Mouse (Mus musculus): ENCODE measurements at regions not wholly inside any gene's neighbourhood (a gene's known extent, or its start where the extent isn't known, plus 50 kb on each side); places are given as distances from the start of the nearest gene placed in this dataset.

DNA sequence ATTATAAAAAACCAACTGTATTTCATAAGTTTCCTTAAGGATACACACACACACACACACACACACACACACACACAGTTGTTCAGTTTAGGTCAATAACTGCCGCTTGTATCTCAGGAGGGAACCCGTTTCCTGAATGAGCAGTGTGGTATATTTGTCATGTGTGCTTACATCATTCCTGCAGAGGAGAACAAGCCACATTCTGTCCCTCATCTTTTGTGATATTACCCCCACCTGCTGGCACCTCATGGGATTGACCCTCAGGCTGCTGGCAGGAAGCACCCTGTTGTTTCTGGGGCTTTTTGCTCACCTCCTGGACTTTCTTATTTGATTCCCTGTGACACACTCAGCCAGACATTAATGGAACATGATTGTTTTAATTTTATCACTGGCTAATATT, 66.4 kb upstream of the Htr1a start:
- peak; percentile 38 for DNase-seq (ENCODE audit: low read depth, low spot score)

GRCm38 (mm10) chr13:105378587-105378986, 64.9 kb upstream of the Htr1a start:
- no peak for DNase-seq (ENCODE audit: low read depth, low spot score)

DNA sequence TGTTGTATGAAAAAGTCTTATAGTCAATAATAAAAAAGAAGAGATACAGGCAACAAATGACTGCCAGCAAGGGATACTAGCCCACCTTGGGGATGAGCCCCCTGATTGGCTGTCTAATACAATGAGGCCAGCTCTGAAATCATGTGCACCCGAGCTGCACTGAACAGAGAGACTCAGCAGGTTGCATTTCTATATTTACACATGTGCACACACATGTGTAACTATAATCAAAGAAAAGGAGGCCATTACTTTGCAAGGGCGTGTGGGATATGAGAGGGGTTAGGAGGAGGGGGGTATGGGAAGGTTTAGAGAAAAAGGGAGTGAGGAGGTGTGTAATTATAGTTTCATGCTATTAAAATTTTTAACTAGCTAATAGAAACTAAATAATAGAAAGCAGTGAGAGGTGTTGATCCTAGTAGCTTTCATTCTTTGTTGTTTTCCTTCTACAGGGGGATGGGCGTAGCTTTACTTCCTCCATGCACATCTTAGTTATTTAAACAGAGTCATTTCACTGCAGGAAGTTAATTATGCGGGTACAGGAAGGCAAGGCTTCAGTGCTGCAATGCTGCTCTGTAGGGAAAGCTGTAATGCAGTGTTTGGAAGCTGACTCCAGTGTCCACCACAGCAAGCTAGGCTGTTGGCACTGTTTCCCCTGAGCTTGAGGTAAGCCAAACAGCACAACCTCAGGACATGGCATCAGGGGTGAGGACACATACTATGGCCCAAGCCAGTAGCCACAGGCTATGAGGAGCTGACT, 56.2 kb upstream of the Htr1a start:
- DNase-seq (ENCODE audit: low read depth, low spot score) = no peak

All from embryo, embryonic 11.5 days (tissue).